Comparison of ENCODE assay signal across 8 mouse cellular contexts in the genomic region with DNA sequence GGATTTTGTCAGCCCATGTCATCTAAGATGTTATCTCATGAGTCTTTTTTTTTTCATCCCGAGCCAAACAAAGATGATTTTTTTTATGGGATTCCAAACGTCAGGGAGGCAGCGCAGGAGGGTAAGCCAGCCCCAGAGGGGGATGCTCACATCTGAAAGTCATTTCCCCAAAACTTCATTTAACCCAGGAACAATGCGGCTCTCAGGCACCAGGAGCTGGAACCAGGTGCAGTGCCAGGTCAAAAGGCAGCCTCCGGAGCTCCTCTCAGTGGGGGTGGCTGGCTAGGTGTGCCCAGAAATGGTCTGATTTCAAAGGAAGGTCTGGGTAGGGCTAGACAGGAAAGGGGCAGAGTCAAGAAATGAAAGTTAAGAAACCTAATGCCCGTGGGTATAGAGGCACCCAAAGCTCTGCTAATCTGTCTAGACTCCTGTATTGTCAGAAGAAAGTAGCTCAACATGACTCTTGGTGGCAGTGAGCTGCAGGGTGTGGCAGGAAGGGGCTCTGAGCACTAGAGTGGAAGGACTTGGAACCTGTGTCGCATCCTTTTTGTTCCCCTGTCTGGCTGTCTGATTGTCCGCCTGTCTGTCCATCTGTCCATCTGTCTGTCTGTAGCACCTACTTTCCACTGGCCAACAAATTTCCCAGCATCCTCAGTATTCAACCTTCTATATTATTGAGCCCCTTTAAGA.
DNase-seq lines count a peak whose midpoint lies in the region; ATAC-seq lines count a peak whose summit lies in the region.

No protein-coding gene starts in this region.

- peak overlapping the region; percentile 4; the same call in 1 of the 2 replicates for H3K9ac ChIP-seq in heart, embryonic 16.5 days (ENCODE audit: low read length)
- peak overlapping the region; percentile 37; the same call in 1 of the 2 replicates for H3K9ac ChIP-seq in midbrain, embryonic 14.5 days (replicated peaks; ENCODE audit: low read length)

- H3K4me1 ChIP-seq in heart, embryonic 16.5 days (ENCODE audit: control insufficient read depth, insufficient read depth, low read length): peaks cover 25% of the 10 kb centered on the region
- peaks cover 36% of the 10 kb centered on the region for H3K4me1 ChIP-seq in midbrain, embryonic 14.5 days (ENCODE audit: control insufficient read depth, insufficient read depth, low read length)

- H3K4me3 ChIP-seq in heart, embryonic 16.5 days (ENCODE audit: low read length): no peak overlapping the region
- peak overlapping the region; percentile 12; the same call in 1 of the 2 replicates for H3K4me3 ChIP-seq in midbrain, embryonic 14.5 days (replicated peaks; ENCODE audit: low read depth, low read length)

- H3K4me2 ChIP-seq in heart, embryonic 16.5 days (ENCODE audit: low read depth, low read length): no peak overlapping the region
- peak overlapping the region; percentile 53 for H3K4me2 ChIP-seq in midbrain, embryonic 14.5 days (ENCODE audit: low read length)

- no peak overlapping the region; the same call in 1 of the 2 replicates for H3K27ac ChIP-seq in heart, embryonic 16.5 days (ENCODE audit: low read length)
- peak overlapping the region; percentile 85 for H3K27ac ChIP-seq in midbrain, embryonic 14.5 days (replicated peaks; ENCODE audit: low read depth, low read length)

- H3K36me3 ChIP-seq in heart, embryonic 16.5 days (ENCODE audit: control insufficient read depth, insufficient read depth): no peaks in the 10 kb centered on the region
- no peaks in the 10 kb centered on the region for H3K36me3 ChIP-seq in midbrain, embryonic 14.5 days (ENCODE audit: control insufficient read depth, insufficient read depth, low read length)

- ATAC-seq in heart, embryonic 16.5 days (replicated peaks; ENCODE audit: extremely low read depth, insufficient read depth, low FRiP score): no peak
- peak; percentile 17 for ATAC-seq in inflammation-experienced regulatory T-cells, adult 6 months
- ATAC-seq in midbrain, embryonic 14.5 days (ENCODE audit: low FRiP score, low TSS enrichment): no peak
- no peak for ATAC-seq in granulocyte monocyte progenitor cell, adult 5-6 weeks (replicated peaks; ENCODE audit: poor library complexity, severe bottlenecking)

- no peak for DNase-seq in heart, adult 18-20 months
- peak; percentile 58 for DNase-seq in embryo, embryonic 10.5 days (ENCODE audit: low spot score)
- no peak for DNase-seq in midbrain, embryonic 14.5 days
- no peak for DNase-seq in heart, adult 11 months
- no peak for DNase-seq in adrenal gland, postnatal 14 days

- H3K27me3 ChIP-seq in heart, embryonic 16.5 days (ENCODE audit: control insufficient read depth, insufficient read depth, low read length): no peaks in the 10 kb centered on the region
- H3K27me3 ChIP-seq in midbrain, embryonic 14.5 days (ENCODE audit: control insufficient read depth, insufficient read depth, low read length): no peaks in the 10 kb centered on the region

- WGBS in heart, embryonic 16.5 days: 46% methylated on average over 8 of the region's 8 CpGs
- 15% methylated on average over 8 of the region's 8 CpGs for WGBS in midbrain, embryonic 14.5 days

- H3K9me3 ChIP-seq in heart, embryonic 16.5 days (replicated peaks; ENCODE audit: control insufficient read depth, low read length): no peaks in the 10 kb centered on the region
- H3K9me3 ChIP-seq in midbrain, embryonic 14.5 days (ENCODE audit: control insufficient read depth, low read length): no peaks in the 10 kb centered on the region
